Mouse (Mus musculus) heart, adult 9 months (tissue): ENCODE measurements around the gene Tmc3.

Experiments used
- DNase-seq, 2 experiments: peaks; one replicate each; pipeline ENCODE4 v3.0.0; 2022; ENCODE audit warnings: low spot score in 2 of 2

The Tmc3 gene

DNA sequence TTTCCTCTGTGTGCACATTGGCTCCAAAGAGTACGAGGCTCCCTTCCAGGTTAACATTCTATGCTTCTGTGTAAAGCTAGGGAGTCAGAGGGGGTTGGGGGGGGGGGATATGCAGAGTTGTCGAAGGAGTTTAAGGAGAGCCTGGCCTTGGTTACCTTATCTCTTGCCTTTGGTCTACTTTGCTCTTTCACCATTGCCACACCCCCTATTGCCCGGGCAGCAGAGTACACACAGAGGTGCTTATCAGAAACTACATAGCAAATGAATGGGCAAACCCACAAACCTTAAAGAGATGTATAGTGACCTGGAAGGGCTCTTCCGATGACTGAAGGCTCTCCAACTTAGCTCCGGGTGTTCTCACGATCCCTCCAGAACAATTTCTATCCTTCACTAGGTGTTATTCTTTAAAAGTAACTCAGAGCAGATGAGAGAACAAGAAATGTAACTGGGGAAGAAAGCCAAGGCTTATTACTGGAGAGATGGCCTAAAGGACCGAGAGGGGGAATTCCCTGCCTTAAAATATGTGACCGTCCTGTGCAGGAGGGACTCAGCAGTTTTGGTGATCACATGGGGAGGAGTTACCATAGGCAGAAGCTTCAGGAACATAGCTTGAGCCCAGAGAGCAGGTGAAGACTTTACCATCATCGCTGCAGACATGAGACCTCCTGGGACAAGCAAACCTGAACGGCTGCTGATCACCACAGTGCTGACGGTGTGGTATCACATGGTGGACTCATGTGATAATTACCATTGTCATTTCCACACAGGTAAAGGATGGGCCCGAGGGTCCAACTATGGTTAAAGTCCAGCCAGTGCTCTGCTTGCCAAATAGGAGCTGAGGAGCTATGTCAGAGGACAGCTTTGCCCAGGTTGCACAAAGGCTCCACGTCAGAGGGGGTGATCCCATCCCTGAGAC is 14.5 kb downstream of the Tmc3 start:
- DNase-seq, result no peak

DNA sequence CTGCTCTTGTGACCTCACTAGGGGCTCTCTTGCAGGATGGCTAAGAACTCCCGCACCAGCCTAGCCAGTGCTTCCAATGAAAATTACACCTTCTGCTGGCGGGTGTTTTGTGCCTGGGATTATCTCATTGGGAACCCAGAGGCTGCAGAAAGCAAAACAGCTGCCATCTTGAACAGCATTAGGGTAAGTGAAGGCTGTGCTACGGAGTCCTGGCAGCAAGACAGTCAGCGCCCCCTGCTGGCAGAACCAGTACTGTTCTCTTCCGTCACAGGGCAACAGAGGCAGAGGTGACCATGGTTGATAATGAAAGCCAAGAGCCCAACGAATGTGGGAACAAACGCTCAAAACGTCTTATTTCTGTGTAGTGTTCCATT is 15.2 kb downstream of the Tmc3 start:
- DNase-seq, result peak; percentile 16 to 46

DNA sequence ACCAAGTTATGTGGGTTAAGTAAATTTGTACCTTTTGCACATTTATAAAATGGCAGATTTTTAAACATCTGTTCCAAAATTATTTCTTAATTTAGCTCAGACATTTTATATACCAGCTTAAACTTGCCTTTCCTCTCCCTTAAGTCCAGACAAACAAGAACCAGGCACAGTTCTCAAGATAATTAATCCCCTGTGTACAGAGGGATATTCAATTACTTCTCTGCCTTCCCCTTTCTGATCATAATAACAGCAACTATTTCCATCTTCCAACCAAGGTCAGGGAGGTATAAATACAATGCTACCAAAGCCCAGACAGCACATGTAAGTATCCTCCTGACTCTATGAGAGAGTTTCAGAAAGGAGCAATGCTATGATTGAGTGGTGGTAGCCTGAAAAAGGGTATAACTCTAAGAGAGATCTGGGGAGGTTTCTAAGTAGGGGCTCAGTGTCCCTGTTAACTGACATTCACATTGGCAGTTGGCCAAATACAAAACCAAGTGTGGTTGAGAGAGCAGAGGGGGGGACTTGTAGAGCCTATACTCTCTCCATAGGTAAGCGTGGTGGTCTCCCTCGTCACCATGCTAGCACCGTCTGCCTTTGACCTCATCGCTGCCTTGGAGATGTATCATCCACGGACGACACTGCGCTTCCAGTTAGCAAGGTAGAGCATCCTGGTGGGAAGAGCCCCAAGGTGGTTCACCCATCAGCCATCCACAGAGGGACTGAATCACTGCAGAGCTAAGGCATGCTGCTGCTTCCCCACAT is 19.6 kb downstream of the Tmc3 start:
- no peak for DNase-seq

DNA sequence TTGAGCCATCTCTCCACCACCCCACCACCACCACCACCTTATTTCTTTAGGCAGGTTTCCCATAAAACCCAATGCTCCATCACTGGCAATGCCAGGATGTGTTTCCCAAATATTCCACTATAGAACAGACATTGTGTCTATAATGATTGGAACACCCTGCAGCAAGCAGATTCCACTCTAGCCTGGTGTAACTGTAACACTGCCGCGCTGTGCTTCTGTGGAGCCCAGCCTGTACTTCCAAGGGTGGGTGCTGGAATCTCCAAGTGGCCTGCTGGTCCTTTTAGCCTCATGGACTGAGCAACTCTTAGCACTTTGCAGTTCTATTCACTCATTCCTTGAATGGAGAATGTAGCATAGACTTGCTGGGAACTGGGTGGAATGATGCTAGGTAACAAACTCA is 22.1 kb downstream of the Tmc3 start:
- no peak for DNase-seq

DNA sequence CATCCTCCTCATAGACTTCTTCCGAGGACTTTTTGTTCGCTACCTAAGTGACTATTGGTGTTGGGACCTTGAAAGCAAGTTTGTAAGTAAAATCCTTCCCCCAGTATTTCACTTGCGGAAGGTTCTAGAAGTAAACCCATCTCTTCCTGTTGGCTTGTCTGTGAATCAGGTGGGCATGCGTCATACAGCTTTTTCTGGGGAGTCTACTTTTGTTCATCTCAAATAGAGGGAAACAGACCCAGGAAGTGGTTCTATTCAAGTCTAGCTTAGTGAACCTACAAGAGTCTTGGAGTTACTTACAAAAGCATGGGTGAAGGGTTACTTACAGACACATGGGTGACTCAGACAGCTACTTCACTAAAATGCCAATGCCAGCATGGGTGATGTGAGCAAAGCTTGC is 25.2 kb downstream of the Tmc3 start:
- no peak for DNase-seq

DNA sequence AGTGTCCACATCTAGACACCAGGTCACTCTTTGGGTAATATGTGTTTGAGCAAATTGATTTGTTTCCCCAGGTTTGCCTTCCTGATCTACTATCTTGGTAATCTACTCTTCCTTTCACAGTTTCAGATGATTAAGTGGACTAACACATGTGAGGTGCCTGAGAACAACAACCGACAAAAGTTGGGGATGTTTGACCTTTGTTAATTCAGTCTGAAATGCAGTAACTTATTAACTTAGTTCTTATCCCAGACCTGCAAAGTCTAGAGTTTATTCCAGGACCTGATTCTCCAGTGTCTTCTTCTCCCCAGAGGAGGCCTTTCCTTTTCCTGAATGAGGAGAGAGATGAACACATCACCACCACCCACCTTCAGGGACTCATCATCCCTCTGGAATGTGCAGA is 27.2 kb downstream of the Tmc3 start:
- DNase-seq, result no peak

DNA sequence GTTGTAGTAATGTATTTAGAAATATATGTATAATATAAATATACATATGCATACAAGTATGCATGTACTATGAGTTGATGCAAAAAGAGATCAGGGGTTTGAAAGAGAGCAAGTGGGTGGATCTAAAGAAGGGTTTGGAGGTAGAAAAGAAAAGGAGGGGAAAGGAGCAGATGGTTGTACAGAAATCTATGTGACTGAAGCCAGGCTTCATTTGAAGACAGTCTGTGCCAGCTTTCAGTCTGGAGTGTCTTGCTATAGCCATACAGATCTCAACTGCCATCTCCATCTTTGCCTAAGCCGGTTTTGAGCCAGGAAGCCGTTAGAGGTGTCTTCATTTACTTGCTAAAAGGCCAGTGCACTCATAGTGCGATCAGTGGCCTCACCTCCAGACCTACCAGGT is 30.5 kb downstream of the Tmc3 start:
- no peak for DNase-seq

DNA sequence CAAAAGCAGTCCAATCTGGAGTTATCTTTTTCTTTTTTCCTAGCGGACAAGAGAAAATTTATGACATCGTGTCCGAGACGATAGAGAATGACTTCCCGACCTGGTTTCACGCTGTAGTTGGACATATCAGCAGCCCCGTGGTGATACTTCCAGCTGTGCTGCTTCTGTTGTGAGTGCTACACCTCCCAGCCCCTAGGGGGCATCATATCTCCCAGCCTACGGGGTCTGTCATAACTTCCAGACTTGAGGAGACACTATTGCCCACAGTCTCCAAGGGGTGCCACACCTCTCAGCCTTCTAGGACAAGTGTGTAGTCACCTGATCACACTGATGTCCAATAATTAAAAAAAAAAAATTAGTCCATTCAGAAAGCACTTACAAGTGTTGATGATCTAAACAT is 31.1 kb downstream of the Tmc3 start:
- DNase-seq, result no peak

DNA sequence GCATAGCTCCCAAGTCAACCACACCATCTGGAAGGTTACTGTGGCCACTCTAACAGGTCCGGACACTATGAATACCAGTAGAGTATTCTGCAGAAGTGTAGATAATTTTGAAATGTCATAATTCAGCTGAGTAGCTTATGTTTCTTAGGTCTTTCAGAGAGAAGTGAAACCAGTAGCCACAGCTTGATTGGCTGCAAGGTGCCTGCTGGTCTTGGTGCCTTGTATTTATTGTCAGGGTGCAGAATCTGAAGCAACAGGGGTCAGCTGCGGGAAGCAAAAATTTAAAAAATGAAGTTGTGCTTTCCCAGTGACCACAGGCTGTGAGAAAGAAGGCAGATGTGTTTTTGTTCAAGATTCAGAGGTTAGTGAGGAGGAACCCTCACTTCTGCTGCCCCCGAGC is 31.5 kb downstream of the Tmc3 start:
- peak; percentile 11 to 47 for DNase-seq

DNA sequence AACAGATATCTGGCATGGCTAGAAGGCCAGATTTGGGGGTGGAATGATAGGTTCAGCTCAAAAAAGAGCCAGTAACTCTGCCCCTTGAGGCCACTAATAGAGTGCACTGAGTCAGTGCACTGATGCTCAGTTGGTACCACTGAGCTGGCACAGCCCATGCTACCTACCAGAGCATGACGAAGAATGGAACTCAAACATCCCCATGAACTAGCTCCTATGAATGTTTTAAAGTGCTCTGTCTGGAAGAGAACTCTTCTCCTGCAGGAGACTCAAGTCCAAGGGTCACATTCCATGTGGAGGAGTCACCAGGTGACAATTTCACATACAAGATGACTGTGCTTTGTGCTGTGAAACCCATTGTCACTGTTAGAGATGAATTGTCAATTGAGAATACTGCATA is 34.0 kb downstream of the Tmc3 start:
- no peak for DNase-seq

DNA sequence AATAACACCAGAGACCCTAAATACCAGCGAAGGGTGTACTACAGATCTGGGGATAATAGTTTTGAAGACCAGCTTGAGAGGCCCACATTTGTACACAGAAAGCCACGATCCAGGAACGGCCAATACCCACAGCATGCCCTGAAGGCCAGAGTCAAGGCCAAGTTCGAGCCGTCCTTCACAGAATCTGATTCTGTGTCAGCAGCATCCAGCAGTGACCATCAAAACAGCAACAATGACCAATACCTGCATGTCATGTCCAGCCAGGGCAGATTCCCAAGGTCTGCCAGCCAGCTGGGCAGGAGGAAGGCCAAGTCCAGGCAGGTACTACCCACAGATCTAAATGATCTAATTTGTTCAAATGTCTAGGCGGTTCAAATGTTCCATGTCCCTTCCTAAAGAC is 37.9 kb downstream of the Tmc3 start:
- no peak for DNase-seq

DNA sequence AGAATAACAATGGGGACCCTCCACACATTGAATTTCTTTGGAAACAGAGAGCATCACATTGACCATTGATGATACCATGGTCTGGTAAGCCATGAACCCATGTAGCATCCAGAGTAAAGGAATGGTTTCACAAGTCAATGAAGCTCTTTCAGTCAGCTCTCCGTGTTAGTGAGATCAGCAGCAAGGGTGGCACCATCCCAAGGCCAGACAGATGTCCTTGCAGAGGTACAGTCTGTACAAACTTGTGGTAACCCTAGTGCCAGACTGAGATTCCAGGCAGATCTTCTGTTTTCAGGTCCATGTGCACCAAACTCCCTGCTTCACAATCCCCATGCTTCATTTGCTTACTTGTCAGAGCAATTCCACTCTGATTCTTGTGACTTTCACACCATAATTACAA is 39.3 kb downstream of the Tmc3 start:
- DNase-seq, result no peak

DNA sequence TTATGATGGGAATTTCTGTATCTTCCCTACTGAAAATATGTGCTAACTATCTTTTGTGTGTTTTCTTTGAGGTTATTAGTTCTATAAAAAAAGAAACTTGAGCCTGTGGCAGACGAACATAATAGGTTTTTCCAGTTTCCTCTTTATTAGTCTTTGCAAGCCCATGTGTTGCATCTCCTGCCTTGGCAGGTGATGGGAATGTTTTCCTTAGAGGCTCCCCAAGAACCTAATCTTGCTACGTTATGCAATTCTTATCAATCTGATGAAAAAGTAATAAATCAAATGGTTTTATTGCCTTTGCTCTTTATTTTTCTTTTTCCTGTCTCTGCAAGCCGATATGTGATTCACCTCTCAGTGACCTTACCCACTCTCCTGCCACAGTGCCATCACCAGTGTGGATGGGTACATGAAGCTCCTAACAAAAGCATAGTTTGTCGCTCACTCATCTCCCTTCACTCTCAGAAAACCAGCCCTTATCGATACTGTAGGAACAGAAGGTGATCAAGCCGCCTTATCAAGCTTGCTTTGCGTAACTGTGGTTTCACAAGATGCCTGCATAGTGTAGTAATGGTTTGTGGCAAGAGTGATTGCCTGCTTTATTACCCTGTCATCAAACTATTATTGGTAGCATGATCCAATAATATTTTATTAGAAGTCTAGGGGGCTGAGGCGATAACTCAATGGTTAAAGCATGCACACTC is 42.0 kb downstream of the Tmc3 start:
- no peak for DNase-seq

DNA sequence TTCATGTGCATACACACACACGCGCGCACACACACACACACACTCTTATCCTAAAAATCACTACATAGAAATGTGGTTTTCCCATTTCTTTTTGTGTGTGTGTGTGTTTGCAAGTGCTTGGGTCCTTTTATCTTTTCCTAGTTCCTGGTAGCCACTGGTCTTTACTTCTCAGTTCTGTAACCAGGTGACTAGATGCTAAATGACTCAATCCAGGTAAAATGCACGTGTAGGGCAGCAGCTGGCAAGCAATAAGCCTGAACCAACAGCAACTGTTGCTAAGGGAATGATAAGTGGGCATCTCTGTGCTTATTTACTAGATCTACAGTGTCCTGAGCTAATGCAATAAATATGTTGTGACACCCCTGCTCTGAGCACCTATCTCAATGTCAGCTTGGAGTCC is 42.6 kb downstream of the Tmc3 start:
- DNase-seq, result no peak

DNA sequence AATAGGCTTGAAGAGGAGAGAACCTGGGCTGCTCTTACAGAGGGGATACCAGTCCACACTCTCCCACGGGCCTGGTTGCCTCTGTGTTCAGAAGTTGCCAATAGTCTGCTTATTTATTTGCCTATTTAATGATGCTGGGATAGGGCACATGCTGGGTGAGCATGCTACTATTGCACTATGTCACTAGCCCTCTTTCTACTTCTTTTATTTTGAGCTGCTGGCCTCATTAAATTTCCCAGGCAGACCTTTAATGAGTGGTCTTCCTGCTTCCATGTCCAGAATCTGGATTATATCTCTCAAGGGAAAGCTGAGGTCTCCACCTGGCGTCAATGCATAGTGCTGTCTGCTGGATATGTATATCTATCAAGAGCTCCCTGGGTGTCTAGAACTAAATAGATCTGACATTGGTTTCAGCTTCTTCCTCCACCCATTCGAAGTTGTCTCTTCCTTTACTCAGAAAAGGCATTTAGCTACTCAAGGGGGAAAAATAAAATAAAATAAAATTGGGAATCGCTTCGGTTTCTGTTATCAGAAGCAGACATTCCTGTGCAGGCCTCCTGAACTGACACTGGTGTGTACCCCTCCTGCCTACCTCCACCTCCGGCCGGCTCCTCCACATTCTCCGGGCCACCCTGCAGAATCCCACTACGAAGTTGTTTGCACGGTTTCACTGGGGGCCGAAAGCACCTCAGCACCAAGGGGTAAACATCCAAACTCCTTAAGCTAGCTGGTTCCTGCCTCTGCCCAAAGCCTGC is 46.5 kb downstream of the Tmc3 start:
- DNase-seq, result no peak

DNA sequence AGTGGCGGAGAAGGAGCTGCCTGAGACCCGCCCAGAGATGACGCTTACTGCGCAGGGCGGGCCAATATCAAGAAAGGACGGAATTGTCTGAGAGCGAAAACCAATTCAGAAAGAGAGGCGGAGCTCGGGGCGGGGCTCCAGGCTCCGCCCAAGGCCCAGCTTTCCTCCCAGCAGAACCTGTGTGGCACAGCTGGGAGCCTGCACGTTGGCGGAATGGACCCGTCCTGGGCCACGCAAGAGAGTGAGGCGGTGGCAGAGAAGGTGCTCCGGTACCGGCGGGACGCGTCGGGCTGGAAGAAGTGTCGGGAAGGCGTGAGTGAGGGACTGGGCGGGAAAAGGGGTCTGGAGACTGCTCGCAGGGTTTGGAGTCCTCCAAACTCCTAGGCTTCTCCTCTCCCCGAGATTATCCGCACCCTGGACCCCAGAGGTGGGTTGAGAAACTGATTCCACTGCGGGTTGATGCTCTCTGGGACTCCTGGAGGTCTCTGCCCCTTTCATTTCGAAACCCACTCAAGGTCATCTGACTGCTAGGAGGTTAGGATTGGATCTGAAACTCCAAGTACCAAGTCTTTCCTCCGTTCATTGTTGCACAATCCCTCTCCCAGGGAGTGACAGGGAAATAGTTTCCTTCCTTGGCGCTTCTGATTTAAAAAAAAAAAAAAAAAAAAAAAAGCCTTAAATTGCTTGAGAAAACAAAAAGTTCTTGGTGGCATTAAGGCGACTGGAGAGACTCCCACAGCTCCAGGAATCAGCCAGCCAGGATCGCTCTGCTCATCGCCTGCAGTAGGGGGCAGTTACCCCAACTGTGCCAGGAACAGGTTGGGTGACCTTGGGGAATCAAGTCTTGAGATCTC is 47.3 kb downstream of the Tmc3 start, which contains the start of gene Stard5:
Stard5 (plus strand) TSS at position 132 of the 854 bp plus-strand sequence.
- DNase-seq, result peak; percentile 95 to 97

DNA sequence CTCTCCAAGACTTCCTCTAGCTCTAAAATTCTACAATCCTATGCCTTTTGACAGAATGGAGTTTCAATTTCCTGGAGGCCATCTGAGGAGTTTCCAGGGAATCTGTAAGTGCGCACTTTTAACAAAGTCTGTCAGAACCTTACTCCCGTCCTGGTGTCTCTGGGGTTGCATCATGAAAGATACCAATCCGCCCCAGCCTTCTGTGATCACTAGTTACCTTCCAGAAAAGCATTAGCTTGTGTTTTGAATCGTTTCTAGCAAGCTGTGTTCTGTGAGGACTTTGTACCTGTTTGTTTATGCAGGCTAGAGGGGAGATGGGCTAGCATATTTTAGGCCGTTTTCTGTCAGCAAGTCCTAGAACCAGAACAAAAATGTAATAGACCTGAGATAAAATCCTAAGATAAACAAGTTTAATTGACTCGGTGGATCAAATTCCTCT is 48.0 kb downstream of the Tmc3 start:
- no peak for DNase-seq

DNA sequence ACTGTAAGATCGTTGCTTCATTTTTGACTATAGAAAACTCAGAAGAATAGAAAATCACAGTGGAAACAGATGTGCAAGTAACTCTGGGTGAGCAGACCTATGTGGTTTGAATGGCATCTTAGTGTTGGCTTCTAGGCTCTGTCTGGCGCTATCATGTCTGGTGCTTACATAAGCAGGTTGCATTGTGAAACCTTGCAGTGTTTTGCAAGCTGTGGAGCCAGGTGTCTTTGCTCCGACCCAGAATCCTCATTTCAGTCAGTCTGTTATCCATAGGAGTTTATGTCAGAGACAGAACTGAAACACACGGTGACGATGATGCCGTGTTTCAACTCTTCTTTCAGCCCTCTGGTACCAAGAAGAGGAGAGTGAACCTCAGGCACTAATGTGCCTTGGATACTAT is 49.1 kb downstream of the Tmc3 start:
- no peak for DNase-seq

DNA sequence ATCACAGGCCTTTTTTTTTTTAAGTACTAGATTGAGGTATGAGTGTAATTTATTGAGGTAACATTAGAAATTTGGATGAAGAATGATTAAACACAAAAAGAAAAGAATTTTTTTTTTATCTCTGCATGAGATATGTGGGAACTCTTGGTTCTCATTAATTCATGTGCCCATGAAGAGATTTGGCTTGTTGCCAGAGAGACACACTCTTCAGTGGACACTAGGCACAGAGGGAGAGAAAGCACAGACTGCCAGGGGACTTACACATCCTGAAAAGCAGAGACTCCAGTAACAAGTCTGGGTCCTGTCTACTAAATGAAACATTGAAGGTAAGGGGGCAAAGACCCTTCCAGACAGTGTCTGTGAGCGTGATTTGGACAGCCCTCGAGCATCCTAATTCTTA is 51.0 kb downstream of the Tmc3 start:
- no peak for DNase-seq

DNA sequence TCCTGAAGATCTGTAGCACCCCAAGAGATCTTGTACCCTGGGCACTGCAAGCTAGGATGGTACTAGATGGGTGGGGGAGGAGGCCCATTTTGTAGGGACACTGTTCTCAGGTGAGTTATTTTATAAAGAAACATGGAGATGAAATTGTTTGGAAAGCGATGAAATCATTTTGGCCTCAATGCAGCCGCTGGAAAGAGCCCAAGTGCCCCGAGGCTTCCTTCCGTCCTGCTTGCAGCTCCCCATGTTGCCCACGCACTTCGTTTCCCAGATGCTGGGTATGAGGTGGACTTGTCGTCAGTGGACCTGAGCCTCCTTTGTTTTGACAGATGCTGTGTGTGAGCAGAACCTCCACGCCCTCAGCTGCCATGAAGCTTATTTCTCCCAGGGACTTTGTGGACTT is 51.7 kb downstream of the Tmc3 start:
- no peak for DNase-seq
